Mouse (Mus musculus) CH12.LX (cell line): ENCODE results near the gene Grm7. TPM values are rescaled to one million over a fixed set of nuclear protein-coding genes. Genes with fewer than 3 reads are reported as not detected.

Experiments
- DNase-seq: peaks from one replicate; pipeline ENCODE4 v3.0.0-alpha.2; 2013; ENCODE audit errors: extremely low read depth
- H3K27ac ChIP-seq: 2 replicates; pipeline ENCODE4 v1.5.1; 2012; ENCODE audit warnings: low read depth, mild to moderate bottlenecking, control low read depth, moderate library complexity; ENCODE audit not compliant: insufficient read depth
- H3K27me3 ChIP-seq: replicated peaks from 2 replicates; pipeline ENCODE3; 2012; ENCODE audit warnings: inconsistent platforms
- H3K36me3 ChIP-seq, 2 experiments: replicated peaks in 1 of 2; 2 replicates each; pipeline versions ENCODE3 to v1.6.1; 2012; ENCODE audit warnings: inconsistent platforms in 1 of 2, low read length in 1 of 2, mild to moderate bottlenecking in 1 of 2, mixed read lengths in 1 of 2, moderate library complexity in 1 of 2; ENCODE audit not compliant: control insufficient read depth in 1 of 2, insufficient read depth in 1 of 2
- H3K4me1 ChIP-seq, 2 experiments: 2 replicates each; pipeline ENCODE4 v1.6.1; 2012; ENCODE audit warnings: inconsistent platforms in 1 of 2, moderate library complexity in 1 of 2; ENCODE audit not compliant: insufficient read depth in 2 of 2, control insufficient read depth in 1 of 2
- H3K4me2 ChIP-seq: 2 replicates; pipeline ENCODE4 v1.6.1; 2012; ENCODE audit warnings: low read depth, mild to moderate bottlenecking, control low read depth; ENCODE audit not compliant: poor library complexity, insufficient read depth, severe bottlenecking
- H3K4me3 ChIP-seq, 3 experiments: fragments of 150-350 bp in 1 of 3; sonication (generic) in 1 of 3; replicated peaks in 1 of 3; 2 replicates each; pipeline versions ENCODE3 to v1.5.1; 2011 to 2012; ENCODE audit warnings: low read depth in 2 of 3, low read length in 2 of 3, mild to moderate bottlenecking in 2 of 3, moderate library complexity in 2 of 3, control low read depth in 1 of 3, improper control_type of control experiment in 1 of 3, inconsistent platforms in 1 of 3, mixed read lengths in 1 of 3; ENCODE audit not compliant: poor library complexity in 1 of 3
- H3K79me2 ChIP-seq: replicated peaks from 2 replicates; pipeline ENCODE4 v1.6.1; 2012; ENCODE audit warnings: mild to moderate bottlenecking, moderate library complexity; ENCODE audit not compliant: control insufficient read depth, poor library complexity, insufficient read depth, severe bottlenecking; ENCODE audit errors: extremely low read depth
- H3K9ac ChIP-seq: 2 replicates; pipeline ENCODE4 v1.6.1; 2012; ENCODE audit warnings: low read depth, mild to moderate bottlenecking, control low read depth, moderate library complexity; ENCODE audit not compliant: insufficient read depth
- H3K9me3 ChIP-seq: replicated peaks from 2 replicates; pipeline ENCODE3; 2012; ENCODE audit warnings: low read length, inconsistent platforms, mixed read lengths
- BHLHE40 ChIP-seq: IDR thresholded peaks from 2 replicates; pipeline ENCODE4 v1.6.1; 2011; ENCODE audit warnings: mild to moderate bottlenecking, low read depth, low read length, improper control_type of control experiment
- CTCF ChIP-seq, 2 experiments: IDR thresholded peaks in 1 of 2; conservative IDR thresholded peaks in 1 of 2; 2 replicates each; pipeline ENCODE4 v1.5.1; 2011 to 2012; ENCODE audit warnings: low read depth in 2 of 2, low read length in 2 of 2, improper control_type of control experiment in 1 of 2, inconsistent platforms in 1 of 2, mild to moderate bottlenecking in 1 of 2, moderate library complexity in 1 of 2
- ELF1 ChIP-seq: IDR thresholded peaks from 2 replicates; pipeline ENCODE4 v1.6.1; 2014; ENCODE audit warnings: low read depth, mild to moderate bottlenecking, inconsistent platforms, low read length, improper control_type of control experiment
- ETS1 ChIP-seq: conservative IDR thresholded peaks from 2 replicates; pipeline ENCODE4 v1.6.1; 2012; ENCODE audit warnings: low read depth, mild to moderate bottlenecking, inconsistent platforms, low read length, improper control_type of control experiment, moderate library complexity
- HCFC1 ChIP-seq: IDR thresholded peaks from 2 replicates; pipeline ENCODE4 v1.6.1; 2012; ENCODE audit warnings: low read depth, mild to moderate bottlenecking, inconsistent platforms, low read length, improper control_type of control experiment
- IRF4 ChIP-seq: IDR thresholded peaks from 2 replicates; pipeline ENCODE4 v1.6.1; 2014; ENCODE audit warnings: low read depth, mild to moderate bottlenecking, inconsistent platforms, low read length, improper control_type of control experiment
- JUND ChIP-seq: conservative IDR thresholded peaks from 2 replicates; pipeline ENCODE4 v1.6.1; 2011; ENCODE audit warnings: low read depth, low read length, improper control_type of control experiment
- KAT2A ChIP-seq: IDR thresholded peaks from 2 replicates; pipeline ENCODE4 v1.6.1; 2012; ENCODE audit warnings: low read length, improper control_type of control experiment, inconsistent platforms; ENCODE audit not compliant: insufficient replicate concordance
- MAFK ChIP-seq: IDR thresholded peaks from 2 replicates; pipeline ENCODE4 v1.6.1; 2011; ENCODE audit warnings: low read length, improper control_type of control experiment; ENCODE audit not compliant: insufficient replicate concordance
- MAX ChIP-seq: IDR thresholded peaks from 2 replicates; pipeline ENCODE4 v1.6.1; 2011; ENCODE audit warnings: low read length, improper control_type of control experiment
- MYC ChIP-seq: IDR thresholded peaks from 2 replicates; pipeline ENCODE4 v1.6.1; 2011; ENCODE audit warnings: low read depth, mild to moderate bottlenecking, improper control_type of control experiment, low read length
- POLR2A ChIP-seq: IDR thresholded peaks from 2 replicates; pipeline ENCODE4 v1.6.1; 2011; ENCODE audit warnings: low read depth, mild to moderate bottlenecking, improper control_type of control experiment, low read length
- POLR2AphosphoS2 ChIP-seq: IDR thresholded peaks from 2 replicates; pipeline ENCODE4 v1.6.1; 2011; ENCODE audit warnings: low read depth, low read length, improper control_type of control experiment
- RAD21 ChIP-seq: IDR thresholded peaks from 2 replicates; pipeline ENCODE4 v1.6.1; 2011; ENCODE audit warnings: low read depth, mild to moderate bottlenecking, low read length, improper control_type of control experiment, moderate library complexity
- RCOR1 ChIP-seq: conservative IDR thresholded peaks from 2 replicates; pipeline ENCODE4 v1.6.1; 2012; ENCODE audit warnings: low read depth, mild to moderate bottlenecking, inconsistent platforms, low read length, improper control_type of control experiment
- SIN3A ChIP-seq: IDR thresholded peaks from 2 replicates; pipeline ENCODE4 v1.6.1; 2012; ENCODE audit warnings: low read length, improper control_type of control experiment, inconsistent platforms
- SMC3 ChIP-seq: IDR thresholded peaks from 2 replicates; pipeline ENCODE4 v1.6.1; 2011; ENCODE audit warnings: low read depth, low read length, improper control_type of control experiment
- TBP ChIP-seq: conservative IDR thresholded peaks from 2 replicates; pipeline ENCODE4 v1.6.1; 2011; ENCODE audit warnings: low read depth, low read length, improper control_type of control experiment
- TCF12 ChIP-seq: IDR thresholded peaks from 2 replicates; pipeline ENCODE4 v1.6.1; 2014; ENCODE audit warnings: low read depth, mild to moderate bottlenecking, inconsistent platforms, low read length, improper control_type of control experiment
- UBTF ChIP-seq: IDR thresholded peaks from 2 replicates; pipeline ENCODE4 v1.6.1; 2012; ENCODE audit warnings: low read depth, mild to moderate bottlenecking, inconsistent platforms, low read length, improper control_type of control experiment, moderate library complexity
- USF1 ChIP-seq: IDR thresholded peaks from 2 replicates; pipeline ENCODE4 v1.6.1; 2014; ENCODE audit warnings: low read depth, mild to moderate bottlenecking, inconsistent platforms, low read length, improper control_type of control experiment
- ZMIZ1 ChIP-seq: IDR thresholded peaks from 2 replicates; pipeline ENCODE4 v1.6.1; 2012; ENCODE audit warnings: low read depth, mild to moderate bottlenecking, inconsistent platforms, low read length, improper control_type of control experiment
- ZNF384 ChIP-seq: IDR thresholded peaks from 2 replicates; pipeline ENCODE4 v1.6.1; 2012; ENCODE audit warnings: low read depth, low read length, improper control_type of control experiment, inconsistent platforms
- dilution Hi-C: fragments of 300-500 bp; cut with MboI; formaldehyde crosslinking; loops from 2 replicates; pipeline ENCODE4 v1.14.3; 2020; ENCODE audit warnings: low sequenced_read_pairs; ENCODE audit not compliant: extremely low pct_unique_long_range_greater_than_20kb, extremely low pct_ligation_motif_present
- in situ Hi-C: fragments of 300-500 bp; cut with MboI; formaldehyde crosslinking; loops from 3 replicates; pipeline ENCODE4 v1.14.3; 2019; ENCODE audit warnings: low sequenced_read_pairs, low pct_ligation_motif_present, low pct_unique_long_range_greater_than_20kb, mixed read lengths
- polyA plus RNA-seq: library from polyadenylated mRNA; unstranded; fragments of >175 nt; gene quantifications from 2 replicates; pipeline ENCODE4 v1.2.1, GENCODE M21; 2012; ENCODE audit warnings: low read depth; ENCODE audit not compliant: insufficient read length
- total RNA-seq, 2 experiments: library from RNA; depleted of rRNA; stranded (reverse); fragments of 300-350 nt in 1 of 2; fragments of >200 nt in 1 of 2; gene quantifications; 2 replicates each; pipeline ENCODE4 v1.2.3; 2012 to 2014

Grm7 gene
- total and polyA plus RNA-seq, 3 experiments, result not detected

DNA sequence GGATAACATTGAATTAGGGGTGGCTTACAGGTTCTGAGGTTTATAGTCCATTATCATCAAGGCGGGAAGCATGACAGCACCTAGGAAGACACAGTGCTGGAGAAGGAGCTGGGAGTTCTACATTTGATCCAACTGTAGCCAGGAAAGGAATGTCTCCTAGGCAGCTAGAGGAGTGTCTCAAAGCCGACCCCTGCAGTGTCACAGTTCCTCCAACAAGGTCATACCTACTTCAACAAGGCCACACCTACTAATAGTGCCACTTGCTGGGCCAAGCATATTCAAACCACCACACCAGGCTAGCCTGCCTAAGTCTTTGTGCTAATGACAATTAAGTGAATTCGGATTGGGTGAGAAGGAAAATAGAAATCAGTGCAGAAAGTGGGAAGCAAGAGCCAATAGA, 965.0 kb downstream of the Grm7 start:
- no peak for DNase-seq
- TF ChIP-seq ZMIZ1 (no peak), TBP (no peak), BHLHE40 (no peak), IRF4 (no peak), ELF1 (no peak), HCFC1 (no peak), POLR2AphosphoS2 (no peak), MAX (no peak), CTCF (conservative IDR thresholded peaks at IDR 0.05 in 1 of 2, IDR thresholded peaks at IDR 0.05 in 1 of 2; ENCODE audit: low read depth in 2 of 2, low read length in 2 of 2) (no peak), SMC3 (no peak), ZNF384 (no peak), MYC (no peak), RAD21 (no peak), ETS1 (no peak), POLR2A (no peak), UBTF (no peak), USF1 (no peak), MAFK (no peak)
- H3K4me2 ChIP-seq, result no peak overlapping the region
- no peak overlapping the region for H3K4me3 ChIP-seq
- no peak overlapping the region for H3K27ac ChIP-seq
- H3K27me3 ChIP-seq, result no peaks in the 10 kb centered on the region
- no peaks in the 10 kb centered on the region for H3K4me1 ChIP-seq
- H3K9ac ChIP-seq, result no peak overlapping the region
- dilution Hi-C loops, result no loop called here
- no peaks in the 10 kb centered on the region for H3K36me3 ChIP-seq
- H3K9me3 ChIP-seq, result peaks cover 36% of the 10 kb centered on the region
- H3K79me2 ChIP-seq, result no peaks in the 10 kb centered on the region
- in situ Hi-C loops, result no loop called here

DNA sequence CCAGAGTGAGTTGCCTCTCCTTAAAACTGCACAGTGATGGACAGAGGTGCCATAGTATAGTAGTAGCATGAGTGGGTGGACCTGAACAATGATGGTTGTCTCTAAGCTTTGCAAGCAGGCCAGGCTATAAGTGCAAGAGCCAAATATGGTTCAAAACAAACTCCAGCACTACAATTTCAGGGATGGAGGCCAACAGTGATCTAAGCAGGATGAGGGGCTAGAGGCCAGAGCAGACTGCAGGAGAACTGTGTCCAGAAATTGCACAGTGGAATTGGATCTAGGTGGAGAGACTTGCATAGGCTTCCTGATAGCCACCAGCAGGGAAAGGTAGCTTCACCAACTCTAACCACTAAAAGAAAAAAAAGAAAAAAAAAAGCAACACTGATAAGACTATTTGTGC, 968.5 kb downstream of the Grm7 start:
- Histone ChIP-seq H3K27me3 (no peaks in the 10 kb centered on the region), H3K27ac (no peak overlapping the region), H3K4me2 (no peak overlapping the region), H3K9ac (no peak overlapping the region), H3K4me3 (no peak overlapping the region), H3K4me1 (no peaks in the 10 kb centered on the region), H3K36me3 (no peaks in the 10 kb centered on the region)
- dilution Hi-C loops, result no loop called here
- no peak for DNase-seq
- no peak for TF ChIP-seq RAD21
- no peak for TF ChIP-seq RCOR1
- no peak for TF ChIP-seq POLR2A
- TF ChIP-seq JUND, result no peak
- no peak for TF ChIP-seq SIN3A
- no peak for TF ChIP-seq MAFK
- no peak for TF ChIP-seq ETS1
- TF ChIP-seq TCF12, result no peak
- TF ChIP-seq KAT2A, result no peak
- TF ChIP-seq, all 38 proteins: peak for 0
- H3K9me3 ChIP-seq, result peaks cover 44% of the 10 kb centered on the region
- in situ Hi-C loops, result no loop called here
- no peaks in the 10 kb centered on the region for H3K79me2 ChIP-seq
